Mouse (Mus musculus): ENCODE data around the gene Tenm4. TPM values are rescaled to one million over a fixed set of nuclear protein-coding genes. Genes with fewer than 3 reads are reported as not detected.

Gene Tenm4
- total and polyA plus RNA-seq, 3 experiments: 0.03 to 0.26 (median 0.04) TPM

GRCm38 (mm10) chr7:96588567-96588966, 417.5 kb downstream of the Tenm4 start:
- no peaks in the 10 kb centered on the region for H3K9me3 ChIP-seq (replicated peaks; ENCODE audit: low read length)
- no peak overlapping the region for H3K27ac ChIP-seq (ENCODE audit: insufficient read depth, low read depth)
- no peak overlapping the region for H3K9ac ChIP-seq (ENCODE audit: insufficient read depth, low read depth)
- dilution Hi-C loops (cut with MboI; ENCODE audit: extremely low pct_ligation_motif_present, extremely low pct_unique_long_range_greater_than_20kb, low sequenced_read_pairs): no loop called here
- H3K36me3 ChIP-seq (replicated peaks in 1 of 2; ENCODE audit: control insufficient read depth in 1 of 2, insufficient read depth in 1 of 2, low read length in 1 of 2): no peaks in the 10 kb centered on the region
- no peaks in the 10 kb centered on the region for H3K27me3 ChIP-seq (replicated peaks)
- H3K4me3 ChIP-seq (replicated peaks in 1 of 3; ENCODE audit: low read depth in 2 of 3, low read length in 2 of 3, poor library complexity in 1 of 3): no peak overlapping the region
- no peak for DNase-seq (ENCODE audit: extremely low read depth)
- no peaks in the 10 kb centered on the region for H3K4me1 ChIP-seq (ENCODE audit: control insufficient read depth in 1 of 2, insufficient read depth in 2 of 2)
- no peak for TF ChIP-seq NELFE (IDR thresholded peaks at IDR 0.05; ENCODE audit: low read depth, low read length)
- TF ChIP-seq RAD21 (IDR thresholded peaks at IDR 0.05; ENCODE audit: low read depth, low read length): no peak
- TF ChIP-seq RCOR1 (conservative IDR thresholded peaks at IDR 0.05; ENCODE audit: low read depth, low read length): no peak
- TF ChIP-seq POLR2AphosphoS2 (IDR thresholded peaks at IDR 0.05; ENCODE audit: low read depth, low read length): no peak
- no peak for TF ChIP-seq SMC3 (IDR thresholded peaks at IDR 0.05; ENCODE audit: low read depth, low read length)
- no peak for TF ChIP-seq PAX5 (IDR thresholded peaks at IDR 0.05; ENCODE audit: low read length)
- TF ChIP-seq TCF12 (IDR thresholded peaks at IDR 0.05; ENCODE audit: low read depth, low read length): no peak
- TF ChIP-seq GABPA (IDR thresholded peaks at IDR 0.05; ENCODE audit: insufficient replicate concordance, low read depth, low read length): no peak
- no peak for TF ChIP-seq ZNF384 (IDR thresholded peaks at IDR 0.05; ENCODE audit: low read depth, low read length)
- TF ChIP-seq MAX (IDR thresholded peaks at IDR 0.05; ENCODE audit: low read length): no peak
- no peak for TF ChIP-seq JUN (IDR thresholded peaks at IDR 0.05; ENCODE audit: insufficient read depth, low read depth, low read length)
- TF ChIP-seq ZMIZ1 (IDR thresholded peaks at IDR 0.05; ENCODE audit: low read depth, low read length): no peak
- TF ChIP-seq MEF2A (IDR thresholded peaks at IDR 0.05; ENCODE audit: borderline replicate concordance, low read depth, low read length): no peak
- no peak for TF ChIP-seq JUND (conservative IDR thresholded peaks at IDR 0.05; ENCODE audit: low read depth, low read length)
- no peak for TF ChIP-seq HCFC1 (IDR thresholded peaks at IDR 0.05; ENCODE audit: low read depth, low read length)
- no peak for TF ChIP-seq MAFK (IDR thresholded peaks at IDR 0.05; ENCODE audit: insufficient replicate concordance, low read length)
- no peak for TF ChIP-seq USF2 (conservative IDR thresholded peaks at IDR 0.05; ENCODE audit: low read depth, low read length)
- TF ChIP-seq IRF4 (IDR thresholded peaks at IDR 0.05; ENCODE audit: low read depth, low read length): no peak
- no peak for TF ChIP-seq TBP (conservative IDR thresholded peaks at IDR 0.05; ENCODE audit: low read depth, low read length)
- TF ChIP-seq ZKSCAN1 (IDR thresholded peaks at IDR 0.05; ENCODE audit: borderline replicate concordance, low read depth, low read length): no peak
- H3K4me2 ChIP-seq (ENCODE audit: insufficient read depth, low read depth, poor library complexity, severe bottlenecking): no peak overlapping the region
- in situ Hi-C loops (cut with MboI; ENCODE audit: low pct_ligation_motif_present, low pct_unique_long_range_greater_than_20kb, low sequenced_read_pairs): no loop called here
- H3K79me2 ChIP-seq (replicated peaks; ENCODE audit: control insufficient read depth, extremely low read depth, insufficient read depth, poor library complexity, severe bottlenecking): no peaks in the 10 kb centered on the region

- no peak for TF ChIP-seq USF1 (IDR thresholded peaks at IDR 0.05; ENCODE audit: low read depth, low read length)
- TF ChIP-seq SMC3 (IDR thresholded peaks at IDR 0.05; ENCODE audit: low read depth, low read length): no peak
- no peak for TF ChIP-seq ZMIZ1 (IDR thresholded peaks at IDR 0.05; ENCODE audit: low read depth, low read length)
- no peak for TF ChIP-seq MYC (IDR thresholded peaks at IDR 0.05; ENCODE audit: low read depth, low read length)
- TF ChIP-seq POLR2AphosphoS2 (IDR thresholded peaks at IDR 0.05; ENCODE audit: low read depth, low read length): no peak
- no peak for TF ChIP-seq TCF12 (IDR thresholded peaks at IDR 0.05; ENCODE audit: low read depth, low read length)
- no peak for TF ChIP-seq ELF1 (IDR thresholded peaks at IDR 0.05; ENCODE audit: low read depth, low read length)
- no peak for TF ChIP-seq MAX (IDR thresholded peaks at IDR 0.05; ENCODE audit: low read length)
- TF ChIP-seq CTCF (conservative IDR thresholded peaks at IDR 0.05 in 1 of 2, IDR thresholded peaks at IDR 0.05 in 1 of 2; ENCODE audit: low read depth in 2 of 2, low read length in 2 of 2): no peak
- TF ChIP-seq ZC3H11A (IDR thresholded peaks at IDR 0.05; ENCODE audit: low read depth, low read length): no peak
- no peak for TF ChIP-seq E2F4 (IDR thresholded peaks at IDR 0.05; ENCODE audit: insufficient replicate concordance, low read depth, low read length)
- no peak for TF ChIP-seq KAT2A (IDR thresholded peaks at IDR 0.05; ENCODE audit: insufficient replicate concordance, low read length)
- no peak for TF ChIP-seq PAX5 (IDR thresholded peaks at IDR 0.05; ENCODE audit: low read length)
- no peak for TF ChIP-seq NRF1 (IDR thresholded peaks at IDR 0.05; ENCODE audit: low read depth, low read length)
- TF ChIP-seq POLR2A (IDR thresholded peaks at IDR 0.05; ENCODE audit: low read depth, low read length): no peak
- TF ChIP-seq ETS1 (conservative IDR thresholded peaks at IDR 0.05; ENCODE audit: low read depth, low read length): no peak
- TF ChIP-seq GABPA (IDR thresholded peaks at IDR 0.05; ENCODE audit: insufficient replicate concordance, low read depth, low read length): no peak
- TF ChIP-seq MAFK (IDR thresholded peaks at IDR 0.05; ENCODE audit: insufficient replicate concordance, low read length): no peak
- no peak for TF ChIP-seq SIN3A (IDR thresholded peaks at IDR 0.05; ENCODE audit: low read length)
- H3K4me3 ChIP-seq (replicated peaks in 1 of 3; ENCODE audit: low read depth in 2 of 3, low read length in 2 of 3, poor library complexity in 1 of 3): no peak overlapping the region
- H3K27me3 ChIP-seq (replicated peaks): no peaks in the 10 kb centered on the region
- in situ Hi-C loops (cut with MboI; ENCODE audit: low pct_ligation_motif_present, low pct_unique_long_range_greater_than_20kb, low sequenced_read_pairs) (no loop called here), dilution Hi-C loops (cut with MboI; ENCODE audit: extremely low pct_ligation_motif_present, extremely low pct_unique_long_range_greater_than_20kb, low sequenced_read_pairs) (no loop called here)
- no peaks in the 10 kb centered on the region for H3K36me3 ChIP-seq (replicated peaks in 1 of 2; ENCODE audit: control insufficient read depth in 1 of 2, insufficient read depth in 1 of 2, low read length in 1 of 2)
- no peak overlapping the region for H3K27ac ChIP-seq (ENCODE audit: insufficient read depth, low read depth)
- H3K4me2 ChIP-seq (ENCODE audit: insufficient read depth, low read depth, poor library complexity, severe bottlenecking): no peak overlapping the region
- no peaks in the 10 kb centered on the region for H3K9me3 ChIP-seq (replicated peaks; ENCODE audit: low read length)
- no peaks in the 10 kb centered on the region for H3K79me2 ChIP-seq (replicated peaks; ENCODE audit: control insufficient read depth, extremely low read depth, insufficient read depth, poor library complexity, severe bottlenecking)
- no peak overlapping the region for H3K9ac ChIP-seq (ENCODE audit: insufficient read depth, low read depth)
- DNase-seq (ENCODE audit: extremely low read depth): no peak
- no peaks in the 10 kb centered on the region for H3K4me1 ChIP-seq (ENCODE audit: control insufficient read depth in 1 of 2, insufficient read depth in 2 of 2)
Measured at GRCm38 (mm10) chr7:96595535-96596295, 424.7 kb downstream of the Tenm4 start.

All from CH12.LX (cell line).